Mouse (Mus musculus) kidney, adult 2 months (tissue): Measurements from ENCODE around the gene Unc5a. TPM values are rescaled to one million over a fixed set of nuclear protein-coding genes. Genes with fewer than 3 reads are reported as not detected.

ENCODE experiments used
- DNase-seq: peaks from one replicate; pipeline ENCODE4 v3.0.0; 2021
- H3K27ac ChIP-seq: fragments of 200-500 bp; 2 replicates; pipeline ENCODE4 v1.5.1; 2012; ENCODE audit warnings: low read depth, low read length, control low read depth, inconsistent platforms; ENCODE audit not compliant: insufficient read depth
- H3K27me3 ChIP-seq: fragments of 200-500 bp; replicated peaks from 2 replicates; pipeline ENCODE4 v1.6.1; 2012; ENCODE audit warnings: mild to moderate bottlenecking, moderate library complexity, low read length, inconsistent platforms; ENCODE audit not compliant: control insufficient read depth, insufficient read depth
- H3K36me3 ChIP-seq: fragments of 200-500 bp; 2 replicates; pipeline ENCODE4 v1.6.1; 2012; ENCODE audit warnings: mild to moderate bottlenecking, moderate library complexity, low read length, inconsistent platforms; ENCODE audit not compliant: control insufficient read depth, insufficient read depth
- H3K4me1 ChIP-seq: fragments of 200-500 bp; 2 replicates; pipeline ENCODE4 v1.6.1; 2011; ENCODE audit warnings: low read length; ENCODE audit not compliant: control insufficient read depth, insufficient read depth
- H3K4me3 ChIP-seq: fragments of 200-500 bp; 2 replicates; pipeline ENCODE4 v1.5.1; 2011; ENCODE audit warnings: mild to moderate bottlenecking, low read depth, low read length, control low read depth; ENCODE audit not compliant: insufficient read depth
- CTCF ChIP-seq: fragments of 200-500 bp; conservative IDR thresholded peaks from 2 replicates; pipeline ENCODE4 v1.5.1; 2011; ENCODE audit warnings: low read depth, mild to moderate bottlenecking, control low read depth, low read length, moderate library complexity, mixed read lengths; ENCODE audit not compliant: insufficient read depth, insufficient read length
- POLR2A ChIP-seq: fragments of 200-500 bp; IDR thresholded peaks from one replicate; pipeline ENCODE4 v1.6.1; 2011; ENCODE audit warnings: low read depth, low read length, control low read depth
- WGBS: fragments of 180-500 bp; shearing (Covaris S2); methylation state at CpG from one replicate; pipeline ENCODE4 v1.1.7; 2018; 5-methylcytosine and 5-hydroxymethylcytosine counted together
- polyA plus RNA-seq: library from polyadenylated mRNA; depleted of rRNA; stranded (reverse); fragments of >200 nt; gene quantifications from 2 replicates; pipeline ENCODE4 v1.2.3, GENCODE M21; 2012

Unc5a gene
- polyA plus RNA-seq, 1 experiment: 3.1 TPM

- no peak for DNase-seq
- no peaks in the 10 kb centered on the region for H3K4me1 ChIP-seq
- TF ChIP-seq CTCF (no peak), POLR2A (no peak)
- WGBS: 74% methylated on average over 11 of the region's 11 CpGs
- no peak overlapping the region for H3K27ac ChIP-seq
- no peak overlapping the region for H3K4me3 ChIP-seq
- H3K36me3 ChIP-seq: no peaks in the 10 kb centered on the region
- no peaks in the 10 kb centered on the region for H3K27me3 ChIP-seq
These were observed 18.3 kb downstream of the Unc5a start for GRCm38 (mm10) chr13:54967501-54967900.

GRCm38 (mm10) chr13:54968636-54969035, 19.4 kb downstream of the Unc5a start:
- Histone ChIP-seq H3K27ac (no peak overlapping the region), H3K4me1 (no peaks in the 10 kb centered on the region), H3K27me3 (no peaks in the 10 kb centered on the region), H3K36me3 (no peaks in the 10 kb centered on the region), H3K4me3 (no peak overlapping the region)
- DNase-seq: no peak
- WGBS: 60% methylated on average over 5 of the region's 5 CpGs
- no peak for TF ChIP-seq POLR2A
- no peak for TF ChIP-seq CTCF

- no peak for DNase-seq
- 44% methylated on average over 9 of the region's 9 CpGs for whole genome bisulfite sequencing
- Histone ChIP-seq H3K27ac (no peak overlapping the region), H3K27me3 (no peaks in the 10 kb centered on the region), H3K4me3 (no peak overlapping the region), H3K36me3 (no peaks in the 10 kb centered on the region), H3K4me1 (no peaks in the 10 kb centered on the region)
- no peak for TF ChIP-seq POLR2A
- TF ChIP-seq CTCF: no peak
These were observed 20.3 kb downstream of the Unc5a start for GRCm38 (mm10) chr13:54969513-54969912.

GRCm38 (mm10) chr13:54970521-54971247, 21.5 kb downstream of the Unc5a start:
- WGBS: 38% methylated on average over 14 of the region's 14 CpGs
- no peaks in the 10 kb centered on the region for H3K36me3 ChIP-seq
- TF ChIP-seq CTCF (no peak; the same call in 1 of the 2 replicates), POLR2A (no peak)
- no peak overlapping the region for H3K4me3 ChIP-seq
- H3K27me3 ChIP-seq: no peaks in the 10 kb centered on the region
- peak; percentile 43 for DNase-seq
- no peaks in the 10 kb centered on the region for H3K4me1 ChIP-seq
- H3K27ac ChIP-seq: no peak overlapping the region

- Histone ChIP-seq H3K36me3 (no peaks in the 10 kb centered on the region), H3K27me3 (no peaks in the 10 kb centered on the region), H3K4me3 (no peak overlapping the region), H3K4me1 (no peaks in the 10 kb centered on the region), H3K27ac (no peak overlapping the region)
- no peak for DNase-seq
- 50% methylated on average over 3 of the region's 3 CpGs for WGBS
- no peak for TF ChIP-seq POLR2A
These were observed 26.3 kb downstream of the Unc5a start for GRCm38 (mm10) chr13:54975546-54975945.

- no peak for DNase-seq
- H3K36me3 ChIP-seq: no peaks in the 10 kb centered on the region
- no peaks in the 10 kb centered on the region for H3K27me3 ChIP-seq
- TF ChIP-seq CTCF (no peak), POLR2A (no peak)
- no peaks in the 10 kb centered on the region for H3K4me1 ChIP-seq
- 45% methylated on average over 8 of the region's 8 CpGs for WGBS
- H3K27ac ChIP-seq: no peak overlapping the region
- no peak overlapping the region for H3K4me3 ChIP-seq
These were observed 29.6 kb downstream of the Unc5a start for GRCm38 (mm10) chr13:54978804-54979203.

- no peaks in the 10 kb centered on the region for H3K36me3 ChIP-seq
- DNase-seq: no peak
- H3K27me3 ChIP-seq: no peaks in the 10 kb centered on the region
- H3K27ac ChIP-seq: no peak overlapping the region
- TF ChIP-seq CTCF (no peak), POLR2A (no peak)
- no peaks in the 10 kb centered on the region for H3K4me1 ChIP-seq
- WGBS: 67% methylated on average over 12 of the region's 12 CpGs
- no peak overlapping the region for H3K4me3 ChIP-seq
These were observed 31.7 kb downstream of the Unc5a start for GRCm38 (mm10) chr13:54980957-54981356.

GRCm38 (mm10) chr13:54983001-54983400, 33.8 kb downstream of the Unc5a start:
- WGBS: 68% methylated on average over 8 of the region's 8 CpGs
- TF ChIP-seq CTCF: no peak
- no peak for TF ChIP-seq POLR2A
- no peak overlapping the region for H3K4me3 ChIP-seq
- H3K27ac ChIP-seq: no peak overlapping the region
- no peaks in the 10 kb centered on the region for H3K36me3 ChIP-seq
- DNase-seq: no peak
- H3K27me3 ChIP-seq: no peaks in the 10 kb centered on the region
- H3K4me1 ChIP-seq: no peaks in the 10 kb centered on the region
